Mouse (Mus musculus): ENCODE data around the gene Larp4.

DNA sequence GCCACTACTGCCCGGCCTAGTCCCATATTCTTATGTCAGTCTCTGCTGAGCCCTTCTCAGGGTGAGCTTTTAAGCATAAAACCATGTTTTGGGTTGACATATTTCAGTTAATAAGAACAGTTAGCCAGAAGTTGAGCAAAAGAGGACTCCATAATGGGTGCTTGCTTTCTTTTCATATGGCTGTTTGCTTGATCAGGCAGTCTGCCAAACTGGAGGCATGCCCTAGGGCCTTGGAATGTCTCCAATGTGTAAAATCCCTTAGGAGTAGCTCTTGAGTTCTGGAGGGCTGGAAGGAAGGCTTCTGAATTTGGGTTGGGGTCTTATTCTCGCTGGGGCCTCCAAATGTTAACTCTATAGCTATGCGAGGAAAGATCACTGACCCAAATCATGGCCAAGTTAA lies 62.7 kb downstream of the Larp4 start:
- TF ChIP-seq POLR2A (IDR thresholded peaks at IDR 0.05; ENCODE audit: low read depth, low read length) (no peak), CTCF (IDR thresholded peaks at IDR 0.05; ENCODE audit: borderline replicate concordance, insufficient read depth, low read length) (no peak)

Data from embryonic fibroblast, embryonic 13.5 days (primary cell).